In the genomic region with DNA sequence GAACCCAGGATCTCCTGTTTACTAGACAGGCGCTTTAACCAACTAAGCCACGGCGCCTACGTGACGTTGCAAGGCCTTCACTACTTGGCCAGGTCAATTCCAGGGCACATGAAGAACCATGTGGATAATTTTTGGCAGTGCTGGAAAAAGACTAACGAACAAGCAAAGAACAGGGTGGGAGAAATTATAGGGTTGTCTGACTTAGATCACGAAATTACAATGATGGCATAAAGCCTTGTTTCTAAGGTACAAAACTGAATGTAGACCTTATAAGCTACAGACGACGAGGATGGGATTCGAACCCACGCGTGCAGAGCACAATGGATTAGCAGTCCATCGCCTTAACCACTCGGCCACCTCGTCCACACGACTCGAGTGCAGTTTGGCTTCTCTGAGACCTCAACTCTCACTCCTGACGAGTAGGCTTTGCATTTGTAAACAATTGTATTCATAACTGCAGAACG, we compare ENCODE assay signal across 9 mouse cellular contexts. TPM values are rescaled to one million over a fixed set of nuclear protein-coding genes. Genes with fewer than 3 reads are reported as not detected.
DNase-seq lines count a peak whose midpoint lies in the region; ATAC-seq and TF ChIP-seq lines count a peak whose summit lies in the region.
"Had no signal": no experiment of that assay in that cellular context is flagged by ENCODE, and none has a peak within 500 bp of the region (broad histone marks: within the 10 kb centered on the region; RNA-seq: fewer than 3 reads in every experiment).

No protein-coding gene starts in this region.

- peak overlapping the region; percentile 80 for H3K4me3 ChIP-seq in embryonic facial prominence, embryonic 12.5 days
- peak overlapping the region; percentile 65 for H3K4me3 ChIP-seq in limb, embryonic 15.5 days
- H3K4me3 ChIP-seq in midbrain, postnatal 0 days (ENCODE audit: low read depth, low read length), result peak overlapping the region; percentile 90

- H3K9me3 ChIP-seq in embryonic facial prominence, embryonic 12.5 days, result no peaks in the 10 kb centered on the region
- H3K9me3 ChIP-seq in limb, embryonic 15.5 days, result no peaks in the 10 kb centered on the region
- no peaks in the 10 kb centered on the region for H3K9me3 ChIP-seq in midbrain, postnatal 0 days (ENCODE audit: low read length)

- peak; percentile 92 to 99 for DNase-seq in frontal cortex, adult 2 months (ENCODE audit: extremely low spot score in 1 of 2, low spot score in 1 of 2)
- peak; percentile 98 for DNase-seq in heart, adult 8-10 months (ENCODE audit: low spot score)
- peak; percentile 98 for DNase-seq in kidney, adult 9 months
- DNase-seq in midbrain, postnatal 0 days (ENCODE audit: low spot score), result peak; percentile 95
- DNase-seq in spleen, postnatal 10 days (ENCODE audit: low spot score in 2 of 2), result peak; percentile 94 to 97

- H3K36me3 ChIP-seq in embryonic facial prominence, embryonic 12.5 days, result no peaks in the 10 kb centered on the region
- no peaks in the 10 kb centered on the region for H3K36me3 ChIP-seq in limb, embryonic 15.5 days
- no peaks in the 10 kb centered on the region for H3K36me3 ChIP-seq in midbrain, postnatal 0 days (ENCODE audit: insufficient read depth, low read length)

- no peaks in the 10 kb centered on the region for H3K27me3 ChIP-seq in embryonic facial prominence, embryonic 12.5 days
- H3K27me3 ChIP-seq in limb, embryonic 15.5 days, result no peaks in the 10 kb centered on the region
- H3K27me3 ChIP-seq in midbrain, postnatal 0 days (ENCODE audit: insufficient read depth, low read length), result no peaks in the 10 kb centered on the region
- H3K27me3 ChIP-seq: Patski had no signal

- under 1% methylated on average over 19 of the region's 19 CpGs for WGBS in embryonic facial prominence, embryonic 12.5 days
- WGBS in limb, embryonic 15.5 days, result under 1% methylated on average over 19 of the region's 19 CpGs
- under 1% methylated on average over 19 of the region's 19 CpGs for WGBS in midbrain, postnatal 0 days

- peak overlapping the region; percentile 72; the same call in 1 of the 2 replicates for H3K27ac ChIP-seq in embryonic facial prominence, embryonic 12.5 days
- H3K27ac ChIP-seq in limb, embryonic 15.5 days, result peak overlapping the region; percentile 86
- H3K27ac ChIP-seq in midbrain, postnatal 0 days (ENCODE audit: low read depth, low read length), result peak overlapping the region; percentile 64; the same call in 1 of the 2 replicates

- TF ChIP-seq CTCF in midbrain, postnatal 0 days (IDR thresholded peaks at IDR 0.05), result no peak

- peak overlapping the region; percentile 56 for H3K4me2 ChIP-seq in embryonic facial prominence, embryonic 12.5 days (replicated peaks)
- peak overlapping the region; percentile 51 for H3K4me2 ChIP-seq in limb, embryonic 15.5 days
- H3K4me2 ChIP-seq in midbrain, postnatal 0 days (ENCODE audit: low read depth, low read length, poor library complexity, severe bottlenecking), result peak overlapping the region; percentile 86

- H3K9ac ChIP-seq in embryonic facial prominence, embryonic 12.5 days, result no peak overlapping the region
- H3K9ac ChIP-seq in limb, embryonic 15.5 days, result no peak overlapping the region
- no peak overlapping the region for H3K9ac ChIP-seq in midbrain, postnatal 0 days (replicated peaks; ENCODE audit: low read length, poor library complexity, severe bottlenecking)

- no peak for ATAC-seq in frontal cortex, adult (ENCODE audit: low TSS enrichment)
- no peak for ATAC-seq in embryonic facial prominence, embryonic 12.5 days (ENCODE audit: insufficient number of reproducible peaks, insufficient read depth, low FRiP score, low TSS enrichment)
- ATAC-seq in limb, embryonic 15.5 days (ENCODE audit: insufficient number of reproducible peaks, low FRiP score, low TSS enrichment, low read depth), result peak; percentile 49; the same call in 1 of the 2 replicates
- no peak for ATAC-seq in midbrain, postnatal 0 days (ENCODE audit: low FRiP score)
- ATAC-seq: Patski had no signal

- H3K4me1 ChIP-seq in embryonic facial prominence, embryonic 12.5 days, result peaks cover 33% of the 10 kb centered on the region
- peaks cover 56% of the 10 kb centered on the region for H3K4me1 ChIP-seq in limb, embryonic 15.5 days
- H3K4me1 ChIP-seq in midbrain, postnatal 0 days (ENCODE audit: insufficient read depth, low read length), result peaks cover 13% of the 10 kb centered on the region

RNA-seq across cellular contexts. Expression of a gene that starts 3.3 kb away (rescaled TPM):
- 28.6 and 32.0 TPM in 2 replicates for polyA plus RNA-seq in frontal cortex, adult 2 months (2012; rRNA removed)
- 12.3 and 12.6 TPM in 2 replicates for polyA plus RNA-seq in embryonic facial prominence, embryonic 12.5 days (2016; fragmentation: Nextera tagmentation; extraction: Ambion mirVana)
- 10 to 100 TPM; 16.1 to 18.7 (median 17.1) TPM for total RNA-seq in heart, adult 8-10 months (2022)
- polyA plus RNA-seq in limb, embryonic 15.5 days (2015; fragmentation: Nextera tagmentation; extraction: Ambion mirVana), result 12.9 and 13.7 TPM in 2 replicates
- total RNA-seq in midbrain, postnatal 0 days (2014; rRNA removed), result 33.3 and 39.0 TPM in 2 replicates
- polyA plus RNA-seq in midbrain, postnatal 0 days (2015; fragmentation: Nextera tagmentation; extraction: Ambion mirVana), result 21.1 and 21.3 TPM in 2 replicates

RNA-seq across cellular contexts. Expression of a gene that starts 7.8 kb away (rescaled TPM):
- polyA plus RNA-seq in frontal cortex, adult 2 months (2012; rRNA removed), result 22.0 and 23.5 TPM in 2 replicates
- polyA plus RNA-seq in embryonic facial prominence, embryonic 12.5 days (2016; fragmentation: Nextera tagmentation; extraction: Ambion mirVana), result 36.8 and 43.5 TPM in 2 replicates
- 1 to 10 TPM; 6.3 to 8.4 (median 7.5) TPM for total RNA-seq in heart, adult 8-10 months (2022)
- 64.8 and 65.5 TPM in 2 replicates for polyA plus RNA-seq in limb, embryonic 15.5 days (2015; fragmentation: Nextera tagmentation; extraction: Ambion mirVana)
- 42.4 and 61.8 TPM in 2 replicates for total RNA-seq in midbrain, postnatal 0 days (2014; rRNA removed)
- 23.8 and 27.8 TPM in 2 replicates for polyA plus RNA-seq in midbrain, postnatal 0 days (2015; fragmentation: Nextera tagmentation; extraction: Ambion mirVana)

RNA-seq across cellular contexts. Expression of a gene that starts 17.3 kb away (rescaled TPM):
- 0.96 and 1.1 TPM in 2 replicates for polyA plus RNA-seq in frontal cortex, adult 2 months (2012; rRNA removed)
- 148 and 152 TPM in 2 replicates for polyA plus RNA-seq in embryonic facial prominence, embryonic 12.5 days (2016; fragmentation: Nextera tagmentation; extraction: Ambion mirVana)
- total RNA-seq in heart, adult 8-10 months (2022), result under 1 TPM in 2 of 4 experiments, not detected in 2; 0.33 to 0.75 TPM
- 111 and 121 TPM in 2 replicates for polyA plus RNA-seq in limb, embryonic 15.5 days (2015; fragmentation: Nextera tagmentation; extraction: Ambion mirVana)
- total RNA-seq in midbrain, postnatal 0 days (2014; rRNA removed), result 6.9 and 10.5 TPM in 2 replicates
- 6.0 and 6.9 TPM in 2 replicates for polyA plus RNA-seq in midbrain, postnatal 0 days (2015; fragmentation: Nextera tagmentation; extraction: Ambion mirVana)

RNA-seq across cellular contexts. Expression of a gene that starts 25.5 kb away (rescaled TPM):
- polyA plus RNA-seq in frontal cortex, adult 2 months (2012; rRNA removed), result 1,200 and 1,339 TPM in 2 replicates
- polyA plus RNA-seq in embryonic facial prominence, embryonic 12.5 days (2016; fragmentation: Nextera tagmentation; extraction: Ambion mirVana), result 84.3 and 85.0 TPM in 2 replicates
- total RNA-seq in heart, adult 8-10 months (2022), result 10 to 100 TPM; 57.1 to 72.2 (median 68.6) TPM
- polyA plus RNA-seq in limb, embryonic 15.5 days (2015; fragmentation: Nextera tagmentation; extraction: Ambion mirVana), result 95.0 and 103 TPM in 2 replicates
- 144 and 157 TPM in 2 replicates for total RNA-seq in midbrain, postnatal 0 days (2014; rRNA removed)
- 591 and 600 TPM in 2 replicates for polyA plus RNA-seq in midbrain, postnatal 0 days (2015; fragmentation: Nextera tagmentation; extraction: Ambion mirVana)

RNA-seq across cellular contexts. Expression of a gene that starts 32.2 kb away (rescaled TPM):
- polyA plus RNA-seq in frontal cortex, adult 2 months (2012; rRNA removed), result 42.7 and 55.8 TPM in 2 replicates
- 11.4 and 11.5 TPM in 2 replicates for polyA plus RNA-seq in embryonic facial prominence, embryonic 12.5 days (2016; fragmentation: Nextera tagmentation; extraction: Ambion mirVana)
- 10 to 100 TPM; 33.3 to 81.2 (median 48.5) TPM for total RNA-seq in heart, adult 8-10 months (2022)
- polyA plus RNA-seq in limb, embryonic 15.5 days (2015; fragmentation: Nextera tagmentation; extraction: Ambion mirVana), result 24.3 and 28.9 TPM in 2 replicates
- total RNA-seq in midbrain, postnatal 0 days (2014; rRNA removed), result 28.5 and 47.1 TPM in 2 replicates
- polyA plus RNA-seq in midbrain, postnatal 0 days (2015; fragmentation: Nextera tagmentation; extraction: Ambion mirVana), result 11.8 and 15.4 TPM in 2 replicates

Comparison
In these comparisons a context has a peak if more than half of its experiments do, and no peak if none do; other contexts are left out.
1. RNA of a gene that starts 17.3 kb away (polyA plus RNA-seq): 148 to 152 TPM in embryonic facial prominence, embryonic 12.5 days and 111 to 121 TPM in limb, embryonic 15.5 days; 6.0 to 6.9 TPM in midbrain, postnatal 0 days and 0.96 to 1.1 TPM in frontal cortex, adult 2 months; every median in the first group is over 10 times any median in the second.
2. Peak in every context shown above with its lines, with median percentiles within 50 percentile points of each other: DNase-seq, H3K27ac ChIP-seq, H3K4me2 ChIP-seq and H3K4me3 ChIP-seq.